Mouse (Mus musculus): Measurements from ENCODE around the gene Tbcb. TPM values are rescaled to one million over a fixed set of nuclear protein-coding genes. Genes with fewer than 3 reads are reported as not detected.
"Not testable (repeated sequence)": the region's sequence is repeated elsewhere in the genome, so short reads cannot be mapped to it uniquely, and the experiment has no call there.

Gene Tbcb
- polyA plus RNA-seq, 1 experiment from 2014 or later, result 384 TPM

DNA sequence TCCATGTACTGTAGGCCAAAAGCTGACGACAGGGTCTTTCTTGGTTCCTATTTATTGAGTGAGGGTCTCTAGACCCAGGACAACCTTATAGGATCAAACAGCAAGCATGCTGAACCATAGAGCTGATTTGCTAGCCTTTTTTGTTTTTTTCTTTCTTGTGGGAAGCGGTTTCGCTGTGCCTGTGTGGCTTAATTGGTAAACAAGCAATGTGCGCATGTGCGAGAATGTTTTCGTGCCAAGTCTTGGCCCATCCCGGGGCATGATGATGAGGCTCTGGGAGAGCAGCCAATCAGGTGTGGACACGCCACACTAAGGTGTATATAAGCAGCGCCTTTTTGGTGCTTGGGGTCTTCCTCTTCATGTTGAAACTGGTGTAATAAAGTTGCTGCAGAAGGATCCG is 50.1 kb downstream of the Tbcb start:
- not testable (repeated sequence) for DNase-seq (ENCODE audit: low spot score); H3K27ac ChIP-seq (ENCODE audit: low read depth, low read length); H3K27me3 ChIP-seq (replicated peaks; ENCODE audit: control insufficient read depth, insufficient read depth, low read length); ATAC-seq; H3K4me3 ChIP-seq (ENCODE audit: low read depth, low read length); H3K9ac ChIP-seq (ENCODE audit: low read length); H3K9me3 ChIP-seq (replicated peaks; ENCODE audit: control insufficient read depth, low read length); H3K4me1 ChIP-seq (ENCODE audit: control insufficient read depth, insufficient read depth, low read length); H3K4me2 ChIP-seq (ENCODE audit: low read length)
- WGBS, result 78% methylated on average over 9 of the region's 10 CpGs
- H3K36me3 ChIP-seq (ENCODE audit: control insufficient read depth, insufficient read depth, low read length), result peaks cover 42% of the 10 kb centered on the region

- no peaks in the 10 kb centered on the region for H3K27me3 ChIP-seq (replicated peaks; ENCODE audit: control insufficient read depth, insufficient read depth, low read length)
- WGBS, result 3% methylated on average over 4 of the region's 4 CpGs
- ATAC-seq, result peak; percentile 42; the same call in 1 of the 2 replicates
- no peak overlapping the region for H3K27ac ChIP-seq (ENCODE audit: low read depth, low read length)
- DNase-seq (ENCODE audit: low spot score), result peak; percentile 88
- H3K4me1 ChIP-seq (ENCODE audit: control insufficient read depth, insufficient read depth, low read length), result no peaks in the 10 kb centered on the region
- no peak overlapping the region for H3K4me2 ChIP-seq (ENCODE audit: low read length)
- no peak overlapping the region for H3K9ac ChIP-seq (ENCODE audit: low read length)
- H3K4me3 ChIP-seq (ENCODE audit: low read depth, low read length), result no peak overlapping the region
- H3K9me3 ChIP-seq (replicated peaks; ENCODE audit: control insufficient read depth, low read length), result no peaks in the 10 kb centered on the region
- peaks cover 42% of the 10 kb centered on the region for H3K36me3 ChIP-seq (ENCODE audit: control insufficient read depth, insufficient read depth, low read length)
Observed at GRCm38 (mm10) chr7:30181308-30181707, 50.8 kb downstream of the Tbcb start.

DNA sequence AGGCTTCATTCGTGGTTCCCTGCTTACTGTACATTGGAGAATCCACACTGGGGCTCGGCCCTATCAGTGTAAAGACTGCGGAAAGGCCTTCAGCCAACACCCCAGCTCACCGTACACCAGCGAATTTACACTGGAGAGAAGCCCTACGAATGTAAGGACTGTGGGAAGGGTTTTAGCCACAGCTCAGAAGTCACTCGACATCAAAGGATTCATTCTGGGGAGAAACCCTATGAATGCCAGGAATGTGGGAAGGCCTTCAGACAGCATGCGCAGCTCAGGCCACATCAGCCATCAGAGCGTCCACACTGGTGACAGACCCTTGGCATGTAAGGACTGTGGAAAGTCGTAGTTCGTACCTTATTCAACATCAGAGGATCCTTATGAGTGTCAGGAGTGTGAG is 53.8 kb downstream of the Tbcb start:
- no peak overlapping the region for H3K4me3 ChIP-seq (ENCODE audit: low read depth, low read length)
- H3K4me2 ChIP-seq (ENCODE audit: low read length), result no peak overlapping the region
- H3K4me1 ChIP-seq (ENCODE audit: control insufficient read depth, insufficient read depth, low read length), result no peaks in the 10 kb centered on the region
- H3K9me3 ChIP-seq (replicated peaks; ENCODE audit: control insufficient read depth, low read length), result no peaks in the 10 kb centered on the region
- H3K36me3 ChIP-seq (ENCODE audit: control insufficient read depth, insufficient read depth, low read length), result peaks cover 30% of the 10 kb centered on the region
- ATAC-seq, result no peak
- no peak overlapping the region for H3K27ac ChIP-seq (ENCODE audit: low read depth, low read length)
- WGBS, result 91% methylated on average over 11 of the region's 11 CpGs
- no peak for DNase-seq (ENCODE audit: low spot score)
- H3K27me3 ChIP-seq (replicated peaks; ENCODE audit: control insufficient read depth, insufficient read depth, low read length), result no peaks in the 10 kb centered on the region
- H3K9ac ChIP-seq (ENCODE audit: low read length), result no peak overlapping the region

- DNase-seq (ENCODE audit: low spot score) (no peak), ATAC-seq (no peak)
- Histone ChIP-seq H3K36me3 (ENCODE audit: control insufficient read depth, insufficient read depth, low read length) (peaks cover 30% of the 10 kb centered on the region), H3K9ac (ENCODE audit: low read length) (no peak overlapping the region), H3K4me1 (ENCODE audit: control insufficient read depth, insufficient read depth, low read length) (no peaks in the 10 kb centered on the region), H3K9me3 (replicated peaks; ENCODE audit: control insufficient read depth, low read length) (no peaks in the 10 kb centered on the region), H3K4me3 (ENCODE audit: low read depth, low read length) (no peak overlapping the region), H3K27me3 (replicated peaks; ENCODE audit: control insufficient read depth, insufficient read depth, low read length) (no peaks in the 10 kb centered on the region), H3K27ac (ENCODE audit: low read depth, low read length) (no peak overlapping the region), H3K4me2 (ENCODE audit: low read length) (no peak overlapping the region)
- WGBS, result 92% methylated on average over 12 of the region's 12 CpGs
Observed at GRCm38 (mm10) chr7:30176474-30176873, 55.6 kb downstream of the Tbcb start.

Other genes with a start within 250 kb of the Tbcb start
- 2.9 and 4.3 TPM in 2 replicates for gene Zfp568, start 248.3 kb downstream of the Tbcb start, polyA plus RNA-seq (2014; fragmentation: Nextera tagmentation; extraction: Ambion mirVana)
- gene Zfp14, start 180.9 kb downstream of the Tbcb start, polyA plus RNA-seq (2014; fragmentation: Nextera tagmentation; extraction: Ambion mirVana), result 14.3 and 17.1 TPM in 2 replicates
- 13.6 and 13.8 TPM in 2 replicates for gene Zfp82, start 159.4 kb downstream of the Tbcb start, polyA plus RNA-seq (2014; fragmentation: Nextera tagmentation; extraction: Ambion mirVana)
- gene Gm26920, start 141.9 kb downstream of the Tbcb start, polyA plus RNA-seq (2014; fragmentation: Nextera tagmentation; extraction: Ambion mirVana), result 2.0 and 2.7 TPM in 2 replicates
- gene Zfp566, start 141.7 kb downstream of the Tbcb start, polyA plus RNA-seq (2014; fragmentation: Nextera tagmentation; extraction: Ambion mirVana), result 18.7 and 20.3 TPM in 2 replicates
- gene Zfp260, start 137.5 kb downstream of the Tbcb start, polyA plus RNA-seq (2014; fragmentation: Nextera tagmentation; extraction: Ambion mirVana), result 123 and 140 TPM in 2 replicates
- gene Zfp382, start 110.3 kb downstream of the Tbcb start, polyA plus RNA-seq (2014; fragmentation: Nextera tagmentation; extraction: Ambion mirVana), result 4.6 and 7.7 TPM in 2 replicates
- 27.4 and 29.0 TPM in 2 replicates for gene Zfp146, start 62.5 kb downstream of the Tbcb start, polyA plus RNA-seq (2014; fragmentation: Nextera tagmentation; extraction: Ambion mirVana)
- gene Cox7a1, start 48.1 kb downstream of the Tbcb start, polyA plus RNA-seq (2014; fragmentation: Nextera tagmentation; extraction: Ambion mirVana), result 4.8 and 5.5 TPM in 2 replicates
- 50.8 and 56.9 TPM in 2 replicates for gene Capns1, start 33.5 kb downstream of the Tbcb start, polyA plus RNA-seq (2014; fragmentation: Nextera tagmentation; extraction: Ambion mirVana)
- 191 and 256 TPM in 2 replicates for gene Polr2i, start 324 bp downstream of the Tbcb start, polyA plus RNA-seq (2014; fragmentation: Nextera tagmentation; extraction: Ambion mirVana)
- not detected in 2 replicates for gene Ovol3, start 3.5 kb upstream of the Tbcb start, polyA plus RNA-seq (2014; fragmentation: Nextera tagmentation; extraction: Ambion mirVana)
- gene Thap8, start 47.8 kb upstream of the Tbcb start, polyA plus RNA-seq (2014; fragmentation: Nextera tagmentation; extraction: Ambion mirVana), result 0.27 and 0.32 TPM in 2 replicates
- gene Wdr62, start 48.1 kb upstream of the Tbcb start, polyA plus RNA-seq (2014; fragmentation: Nextera tagmentation; extraction: Ambion mirVana), result 5.6 and 5.8 TPM in 2 replicates
- 142 and 174 TPM in 2 replicates for gene Clip3, start 59.5 kb upstream of the Tbcb start, polyA plus RNA-seq (2014; fragmentation: Nextera tagmentation; extraction: Ambion mirVana)
- 102 and 118 TPM in 2 replicates for gene Alkbh6, start 76.4 kb upstream of the Tbcb start, polyA plus RNA-seq (2014; fragmentation: Nextera tagmentation; extraction: Ambion mirVana)
- 3.6 and 3.7 TPM in 2 replicates for gene Syne4, start 82.5 kb upstream of the Tbcb start, polyA plus RNA-seq (2014; fragmentation: Nextera tagmentation; extraction: Ambion mirVana)
- gene E130208F15Rik, start 89.5 kb upstream of the Tbcb start, polyA plus RNA-seq (2014; fragmentation: Nextera tagmentation; extraction: Ambion mirVana), result not detected in 2 replicates
- gene Sdhaf1, start 91.6 kb upstream of the Tbcb start, polyA plus RNA-seq (2014; fragmentation: Nextera tagmentation; extraction: Ambion mirVana), result 18.7 and 23.8 TPM in 2 replicates
- 8.8 and 10.3 TPM in 2 replicates for gene Lrfn3, start 130.5 kb upstream of the Tbcb start, polyA plus RNA-seq (2014; fragmentation: Nextera tagmentation; extraction: Ambion mirVana)
- 31.1 and 31.3 TPM in 2 replicates for gene Tyrobp, start 181.5 kb upstream of the Tbcb start, polyA plus RNA-seq (2014; fragmentation: Nextera tagmentation; extraction: Ambion mirVana)
- gene Hcst, start 187.6 kb upstream of the Tbcb start, polyA plus RNA-seq (2014; fragmentation: Nextera tagmentation; extraction: Ambion mirVana), result 0.61 TPM in 1 of 2 replicates, not detected in the other
- 1.2 and 1.4 TPM in 2 replicates for gene Nfkbid, start 189.5 kb upstream of the Tbcb start, polyA plus RNA-seq (2014; fragmentation: Nextera tagmentation; extraction: Ambion mirVana)
- gene Aplp1, start 213.3 kb upstream of the Tbcb start, polyA plus RNA-seq (2014; fragmentation: Nextera tagmentation; extraction: Ambion mirVana), result 467 and 579 TPM in 2 replicates
- 0.65 and 0.79 TPM in 2 replicates for gene Kirrel2, start 225.4 kb upstream of the Tbcb start, polyA plus RNA-seq (2014; fragmentation: Nextera tagmentation; extraction: Ambion mirVana)
- gene Nphs1, start 226.0 kb upstream of the Tbcb start, polyA plus RNA-seq (2014; fragmentation: Nextera tagmentation; extraction: Ambion mirVana), result 0.10 TPM in 1 of 2 replicates, not detected in the other

All from forebrain, embryonic 14.5 days (tissue).